Mouse (Mus musculus): Measurements from ENCODE around the gene Cdkn2c. TPM values are rescaled to one million over a fixed set of nuclear protein-coding genes. Genes with fewer than 3 reads are reported as not detected.

Gene Cdkn2c
- polyA plus RNA-seq, 2 experiments, result 13.6 to 15.1 TPM

DNA sequence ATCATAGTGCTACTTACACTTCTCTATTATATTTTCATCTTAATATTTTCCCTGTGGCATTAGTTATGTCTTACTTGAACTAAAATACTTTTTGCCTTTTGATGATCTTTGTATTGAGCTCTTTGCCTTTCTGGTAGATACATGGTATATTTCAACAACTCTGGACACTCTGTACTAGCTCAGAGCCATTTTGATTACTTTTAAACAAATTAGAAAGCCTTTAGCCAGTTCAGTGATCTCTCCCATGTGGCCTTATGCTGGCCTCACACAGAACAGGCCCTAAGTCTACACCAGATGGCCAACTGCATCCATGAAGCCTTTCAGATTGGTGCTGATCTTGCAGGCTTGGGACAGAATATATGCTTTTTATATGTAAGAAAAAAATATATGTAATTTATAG lies 13.7 kb downstream of the Cdkn2c start:
- Histone ChIP-seq H3K27me3 (ENCODE audit: control insufficient read depth, insufficient read depth, low read length) (peaks cover 36% of the 10 kb centered on the region), H3K4me3 (ENCODE audit: insufficient read depth in 1 of 2, low read depth in 2 of 2, low read length in 2 of 2) (no peak overlapping the region), H3K9ac (replicated peaks) (no peak overlapping the region), H3K36me3 (replicated peaks; ENCODE audit: control insufficient read depth, insufficient read depth, low read depth) (no peaks in the 10 kb centered on the region), H3K9me3 (ENCODE audit: control insufficient read depth, low read length) (no peaks in the 10 kb centered on the region), H3K4me1 (replicated peaks; ENCODE audit: control insufficient read depth in 2 of 2, insufficient read depth in 2 of 2, low read length in 1 of 2) (no peaks in the 10 kb centered on the region), H3K4me2 (ENCODE audit: low read depth) (no peak overlapping the region), H3K27ac (no peak overlapping the region)
- no peak for TF ChIP-seq EP300 (IDR thresholded peaks at IDR 0.05; ENCODE audit: low read depth)
- no peak for TF ChIP-seq CTCF (IDR thresholded peaks at IDR 0.05; ENCODE audit: low read depth)
- no peak for ATAC-seq (ENCODE audit: insufficient read depth)
- no peak for DNase-seq (ENCODE audit: low read depth in 3 of 3, low spot score in 3 of 3)

DNA sequence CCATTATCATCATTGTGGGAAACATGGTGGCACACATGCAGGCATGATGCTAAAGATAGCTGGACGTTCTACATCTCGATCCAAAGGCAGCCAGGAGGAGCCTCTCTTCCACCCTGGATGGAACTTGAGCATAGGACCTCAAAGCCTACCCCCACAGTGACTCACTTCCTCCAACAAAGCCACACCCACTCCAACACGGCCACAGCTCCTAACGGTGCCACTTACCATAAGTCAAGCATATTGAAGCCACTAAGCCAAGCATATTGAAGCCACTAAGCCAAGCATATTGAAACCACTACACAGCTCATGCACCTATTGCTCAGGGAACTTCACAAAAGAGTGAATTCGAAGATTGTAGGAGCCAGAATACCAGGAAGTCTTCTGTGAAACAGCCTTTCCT lies 17.7 kb downstream of the Cdkn2c start:
- Histone ChIP-seq H3K27ac (no peak overlapping the region), H3K9me3 (ENCODE audit: control insufficient read depth, low read length) (no peaks in the 10 kb centered on the region), H3K36me3 (replicated peaks; ENCODE audit: control insufficient read depth, insufficient read depth, low read depth) (no peaks in the 10 kb centered on the region), H3K4me3 (ENCODE audit: insufficient read depth in 1 of 2, low read depth in 2 of 2, low read length in 2 of 2) (no peak overlapping the region), H3K4me1 (replicated peaks; ENCODE audit: control insufficient read depth in 2 of 2, insufficient read depth in 2 of 2, low read length in 1 of 2) (no peaks in the 10 kb centered on the region), H3K9ac (replicated peaks) (no peak overlapping the region), H3K27me3 (ENCODE audit: control insufficient read depth, insufficient read depth, low read length) (no peaks in the 10 kb centered on the region), H3K4me2 (ENCODE audit: low read depth) (no peak overlapping the region)
- DNase-seq (ENCODE audit: low read depth in 3 of 3, low spot score in 3 of 3) (no peak), ATAC-seq (ENCODE audit: insufficient read depth) (no peak)
- WGBS (ENCODE audit: insufficient replicate concordance), result 46% methylated on average over 5 of the region's 5 CpGs
- TF ChIP-seq CTCF (IDR thresholded peaks at IDR 0.05; ENCODE audit: low read depth) (no peak), EP300 (IDR thresholded peaks at IDR 0.05; ENCODE audit: low read depth) (no peak)

DNA sequence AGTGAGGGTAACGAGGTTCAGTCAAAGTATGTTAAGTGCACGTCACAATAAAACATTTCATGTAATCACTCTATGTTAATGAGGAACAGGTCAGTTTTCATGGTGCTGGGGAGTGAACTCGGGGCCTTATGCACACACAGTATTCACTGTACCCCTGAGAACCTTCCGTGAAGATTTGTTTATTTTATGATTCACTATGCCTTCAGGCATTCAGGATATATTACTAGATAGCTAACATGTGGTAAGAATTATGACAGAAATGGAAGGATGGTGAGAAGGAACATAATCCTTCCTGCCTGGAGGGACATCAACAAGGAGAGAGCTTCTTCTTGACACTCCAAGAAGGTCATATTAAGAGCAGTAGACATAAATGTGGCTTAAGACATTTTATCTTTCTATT lies 19.7 kb downstream of the Cdkn2c start:
- TF ChIP-seq CTCF (IDR thresholded peaks at IDR 0.05; ENCODE audit: low read depth) (no peak), EP300 (IDR thresholded peaks at IDR 0.05; ENCODE audit: low read depth) (no peak)
- Histone ChIP-seq H3K4me1 (replicated peaks; ENCODE audit: control insufficient read depth in 2 of 2, insufficient read depth in 2 of 2, low read length in 1 of 2) (no peaks in the 10 kb centered on the region), H3K4me3 (ENCODE audit: insufficient read depth in 1 of 2, low read depth in 2 of 2, low read length in 2 of 2) (no peak overlapping the region), H3K27me3 (ENCODE audit: control insufficient read depth, insufficient read depth, low read length) (no peaks in the 10 kb centered on the region), H3K27ac (no peak overlapping the region), H3K4me2 (ENCODE audit: low read depth) (no peak overlapping the region), H3K9me3 (ENCODE audit: control insufficient read depth, low read length) (no peaks in the 10 kb centered on the region), H3K9ac (replicated peaks) (no peak overlapping the region), H3K36me3 (replicated peaks; ENCODE audit: control insufficient read depth, insufficient read depth, low read depth) (no peaks in the 10 kb centered on the region)
- WGBS (ENCODE audit: insufficient replicate concordance), result 49% methylated on average over 4 of the region's 4 CpGs
- ATAC-seq (ENCODE audit: insufficient read depth) (no peak), DNase-seq (ENCODE audit: low read depth in 3 of 3, low spot score in 3 of 3) (no peak)

DNA sequence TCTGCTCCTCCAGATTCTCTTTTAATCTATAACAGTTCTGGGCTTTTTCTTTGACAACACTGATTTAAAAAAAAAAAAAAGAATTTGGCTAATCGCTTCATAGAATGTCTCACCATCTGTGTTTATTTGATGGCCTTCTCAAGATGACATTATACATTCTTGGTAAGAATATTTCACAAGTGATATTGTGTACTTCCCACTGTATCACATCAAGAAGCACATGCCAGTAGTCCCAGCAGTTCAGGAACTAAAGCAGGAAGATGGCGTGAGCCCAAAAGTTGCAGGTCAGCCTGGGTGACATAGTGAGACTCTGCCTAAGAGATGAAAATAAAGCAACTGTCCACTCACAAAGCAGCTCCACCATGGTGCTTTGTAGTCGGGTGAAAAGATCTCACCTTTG lies 25.5 kb downstream of the Cdkn2c start:
- no peak for ATAC-seq (ENCODE audit: insufficient read depth)
- no peaks in the 10 kb centered on the region for H3K36me3 ChIP-seq (replicated peaks; ENCODE audit: control insufficient read depth, insufficient read depth, low read depth)
- H3K4me1 ChIP-seq (replicated peaks; ENCODE audit: control insufficient read depth in 2 of 2, insufficient read depth in 2 of 2, low read length in 1 of 2), result no peaks in the 10 kb centered on the region
- no peaks in the 10 kb centered on the region for H3K27me3 ChIP-seq (ENCODE audit: control insufficient read depth, insufficient read depth, low read length)
- H3K27ac ChIP-seq, result no peak overlapping the region
- no peak for TF ChIP-seq EP300 (IDR thresholded peaks at IDR 0.05; ENCODE audit: low read depth)
- no peak for TF ChIP-seq CTCF (IDR thresholded peaks at IDR 0.05; ENCODE audit: low read depth)
- no peak for DNase-seq (ENCODE audit: low read depth in 3 of 3, low spot score in 3 of 3)
- no peak overlapping the region for H3K9ac ChIP-seq (replicated peaks)
- 61% methylated on average over 3 of the region's 3 CpGs for WGBS (ENCODE audit: insufficient replicate concordance)
- no peaks in the 10 kb centered on the region for H3K9me3 ChIP-seq (ENCODE audit: control insufficient read depth, low read length)
- H3K4me2 ChIP-seq (ENCODE audit: low read depth), result no peak overlapping the region
- no peak overlapping the region for H3K4me3 ChIP-seq (ENCODE audit: insufficient read depth in 1 of 2, low read depth in 2 of 2, low read length in 2 of 2)

DNA sequence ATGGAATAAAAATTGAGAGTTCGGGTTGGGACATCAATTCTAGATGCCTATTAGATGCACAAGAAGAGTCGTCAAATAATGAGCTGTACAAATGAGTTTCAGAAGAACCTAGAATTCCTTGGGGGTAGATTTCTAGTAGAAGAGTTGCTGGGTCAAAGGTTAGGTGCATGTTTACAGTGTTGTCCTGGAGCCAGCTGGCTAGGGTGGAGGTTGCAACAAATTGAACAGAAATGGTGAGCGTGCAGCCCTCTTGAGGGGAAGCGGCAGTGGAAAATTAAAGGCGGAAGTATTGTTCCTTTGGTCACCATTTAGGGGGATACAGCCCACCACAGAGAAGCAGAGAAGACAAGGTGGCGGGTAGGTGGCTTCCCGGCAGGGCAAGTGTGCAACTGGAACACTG lies 26.8 kb downstream of the Cdkn2c start:
- no peak overlapping the region for H3K27ac ChIP-seq
- 75% methylated on average over 7 of the region's 7 CpGs for WGBS (ENCODE audit: insufficient replicate concordance)
- H3K9me3 ChIP-seq (ENCODE audit: control insufficient read depth, low read length), result no peaks in the 10 kb centered on the region
- no peak for ATAC-seq (ENCODE audit: insufficient read depth)
- H3K9ac ChIP-seq (replicated peaks), result no peak overlapping the region
- no peaks in the 10 kb centered on the region for H3K4me1 ChIP-seq (replicated peaks; ENCODE audit: control insufficient read depth in 2 of 2, insufficient read depth in 2 of 2, low read length in 1 of 2)
- no peak for TF ChIP-seq CTCF (IDR thresholded peaks at IDR 0.05; ENCODE audit: low read depth)
- no peak for TF ChIP-seq EP300 (IDR thresholded peaks at IDR 0.05; ENCODE audit: low read depth)
- no peak overlapping the region for H3K4me2 ChIP-seq (ENCODE audit: low read depth)
- H3K4me3 ChIP-seq (ENCODE audit: insufficient read depth in 1 of 2, low read depth in 2 of 2, low read length in 2 of 2), result no peak overlapping the region
- H3K36me3 ChIP-seq (replicated peaks; ENCODE audit: control insufficient read depth, insufficient read depth, low read depth), result no peaks in the 10 kb centered on the region
- no peaks in the 10 kb centered on the region for H3K27me3 ChIP-seq (ENCODE audit: control insufficient read depth, insufficient read depth, low read length)
- DNase-seq (ENCODE audit: low read depth in 3 of 3, low spot score in 3 of 3), result no peak

DNA sequence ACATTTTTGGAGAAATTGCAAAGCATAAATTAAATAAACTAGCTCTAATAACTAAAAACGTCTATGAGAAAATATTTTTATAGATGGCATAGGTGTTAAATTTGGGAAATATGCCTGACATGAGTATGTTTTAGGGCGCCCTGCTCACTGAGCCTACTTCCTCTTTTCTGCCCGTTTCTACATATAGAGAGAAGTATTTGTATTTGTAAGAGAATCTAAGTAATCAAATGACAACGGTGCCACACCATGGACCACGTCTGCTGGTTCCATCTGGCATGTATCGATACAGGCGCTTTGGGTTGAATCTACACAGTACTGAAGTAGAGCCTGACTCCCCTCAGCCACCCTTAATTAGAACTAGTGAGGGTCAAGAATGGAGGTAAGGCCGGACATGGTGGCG lies 27.6 kb downstream of the Cdkn2c start:
- no peak overlapping the region for H3K4me3 ChIP-seq (ENCODE audit: insufficient read depth in 1 of 2, low read depth in 2 of 2, low read length in 2 of 2)
- H3K27ac ChIP-seq, result no peak overlapping the region
- WGBS (ENCODE audit: insufficient replicate concordance), result 55% methylated on average over 9 of the region's 9 CpGs
- H3K27me3 ChIP-seq (ENCODE audit: control insufficient read depth, insufficient read depth, low read length), result no peaks in the 10 kb centered on the region
- H3K9me3 ChIP-seq (ENCODE audit: control insufficient read depth, low read length), result no peaks in the 10 kb centered on the region
- ATAC-seq (ENCODE audit: insufficient read depth) (no peak), DNase-seq (ENCODE audit: low read depth in 3 of 3, low spot score in 3 of 3) (no peak)
- no peaks in the 10 kb centered on the region for H3K4me1 ChIP-seq (replicated peaks; ENCODE audit: control insufficient read depth in 2 of 2, insufficient read depth in 2 of 2, low read length in 1 of 2)
- H3K4me2 ChIP-seq (ENCODE audit: low read depth), result no peak overlapping the region
- TF ChIP-seq CTCF (IDR thresholded peaks at IDR 0.05; ENCODE audit: low read depth), result no peak
- no peak for TF ChIP-seq EP300 (IDR thresholded peaks at IDR 0.05; ENCODE audit: low read depth)
- H3K36me3 ChIP-seq (replicated peaks; ENCODE audit: control insufficient read depth, insufficient read depth, low read depth), result no peaks in the 10 kb centered on the region
- H3K9ac ChIP-seq (replicated peaks), result no peak overlapping the region
